Mouse (Mus musculus) bone marrow macrophage, adult 2 months (primary cell): Measurements from ENCODE around the gene Slc6a20b. TPM values are rescaled to one million over a fixed set of nuclear protein-coding genes. Genes with fewer than 3 reads are reported as not detected.

ENCODE experiments used
- H3K27ac ChIP-seq: 2 replicates; pipeline ENCODE4 v1.5.1; 2012; ENCODE audit warnings: low read depth, low read length; ENCODE audit not compliant: insufficient read depth
- H3K4me1 ChIP-seq: 2 replicates; pipeline ENCODE4 v1.6.1; 2012; ENCODE audit warnings: low read length; ENCODE audit not compliant: control insufficient read depth, insufficient read depth
- H3K4me3 ChIP-seq: 2 replicates; pipeline ENCODE4 v1.5.1; 2012; ENCODE audit warnings: mild to moderate bottlenecking, low read length, moderate library complexity; ENCODE audit not compliant: insufficient read depth
- CTCF ChIP-seq: IDR thresholded peaks from 2 replicates; pipeline ENCODE4 v1.5.1; 2012; ENCODE audit warnings: low read depth, mild to moderate bottlenecking, low read length, moderate library complexity
- POLR2A ChIP-seq: IDR thresholded peaks from 2 replicates; pipeline ENCODE4 v1.6.1; 2012; ENCODE audit warnings: mild to moderate bottlenecking, low read depth, low read length, borderline replicate concordance
- polyA plus RNA-seq: library from polyadenylated mRNA; stranded (reverse); fragments of >200 nt; gene quantifications from 2 replicates; pipeline ENCODE4 v1.2.4, GENCODE M21; 2012; ENCODE audit not compliant: missing spikeins, insufficient read depth, insufficient read length

The Slc6a20b gene
- polyA plus RNA-seq, 1 experiment, result not detected

DNA sequence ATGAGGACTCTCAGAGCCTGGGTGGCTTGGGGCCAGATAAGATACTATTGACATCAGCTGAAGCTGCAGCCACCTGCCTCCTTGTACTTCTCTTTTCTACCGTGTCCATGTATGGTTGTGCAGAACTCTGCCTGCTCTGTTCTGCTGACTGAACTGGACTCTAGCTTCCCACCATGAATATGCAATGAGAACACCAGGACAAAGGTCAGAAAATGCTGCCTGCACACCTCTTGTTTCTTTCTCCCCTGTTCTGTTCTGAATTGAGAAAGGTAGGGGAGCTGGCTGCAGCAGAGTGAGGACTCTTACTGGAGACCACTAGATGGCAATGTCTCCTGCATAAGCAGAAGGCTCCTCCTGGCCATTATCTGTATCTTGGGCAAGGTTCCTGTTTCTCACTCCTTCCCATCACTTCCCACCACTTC, 6.3 kb upstream of the Slc6a20b start:
- Histone ChIP-seq H3K4me1 (0 out of 2 replicates have a peak, but pooled peaks cover 2% of the 10 kb centered on the region), H3K4me3 (no peak overlapping the region), H3K27ac (no peak overlapping the region)
- TF ChIP-seq CTCF (peak; percentile 57), POLR2A (no peak)

DNA sequence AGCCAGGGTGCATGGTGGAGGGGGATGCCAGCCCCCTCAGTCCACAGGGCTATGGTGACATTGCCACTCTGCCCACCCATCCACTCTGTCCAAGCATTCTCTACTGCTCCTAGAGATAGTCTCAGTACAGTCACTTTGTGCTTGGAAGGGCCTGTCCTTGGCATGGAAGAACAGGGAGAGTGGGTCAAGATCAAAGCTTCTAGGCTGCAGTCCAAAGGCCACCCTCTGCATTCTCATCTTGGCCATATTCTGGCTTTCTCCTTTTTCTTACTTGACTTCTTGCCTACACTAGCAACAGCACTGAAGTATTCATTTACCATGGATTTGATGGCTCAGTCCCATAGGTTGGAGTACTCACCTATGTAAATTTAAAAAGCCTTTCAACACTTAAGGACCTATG, 5.9 kb upstream of the Slc6a20b start:
- no peak overlapping the region for H3K27ac ChIP-seq
- 0 out of 2 replicates have a peak, but pooled peaks cover 2% of the 10 kb centered on the region for H3K4me1 ChIP-seq
- no peak overlapping the region for H3K4me3 ChIP-seq
- TF ChIP-seq POLR2A (no peak), CTCF (no peak)

DNA sequence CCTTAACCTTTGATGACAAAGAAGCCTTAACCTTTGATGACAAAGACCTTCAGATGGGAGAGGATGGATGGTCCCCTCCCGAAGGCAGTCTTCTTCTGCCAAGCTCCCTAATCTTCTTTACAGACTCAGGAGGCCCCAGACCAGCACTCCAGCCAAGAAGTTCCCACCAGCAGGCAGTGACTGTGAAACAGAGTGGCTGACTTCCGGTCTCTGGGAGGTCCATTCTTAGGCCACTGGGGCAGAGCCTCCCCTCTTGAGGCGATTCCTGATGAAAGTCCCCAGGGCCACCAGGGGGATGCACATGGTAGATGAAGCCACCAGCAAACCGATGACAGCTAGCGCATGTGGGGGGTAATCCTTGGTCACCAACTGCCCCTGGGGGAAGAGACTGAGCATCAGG, 4.4 kb upstream of the Slc6a20b start:
- TF ChIP-seq CTCF (no peak), POLR2A (no peak)
- Histone ChIP-seq H3K4me3 (no peak overlapping the region), H3K27ac (no peak overlapping the region), H3K4me1 (peaks cover 2% of the 10 kb centered on the region; the same call in 1 of the 2 replicates)

DNA sequence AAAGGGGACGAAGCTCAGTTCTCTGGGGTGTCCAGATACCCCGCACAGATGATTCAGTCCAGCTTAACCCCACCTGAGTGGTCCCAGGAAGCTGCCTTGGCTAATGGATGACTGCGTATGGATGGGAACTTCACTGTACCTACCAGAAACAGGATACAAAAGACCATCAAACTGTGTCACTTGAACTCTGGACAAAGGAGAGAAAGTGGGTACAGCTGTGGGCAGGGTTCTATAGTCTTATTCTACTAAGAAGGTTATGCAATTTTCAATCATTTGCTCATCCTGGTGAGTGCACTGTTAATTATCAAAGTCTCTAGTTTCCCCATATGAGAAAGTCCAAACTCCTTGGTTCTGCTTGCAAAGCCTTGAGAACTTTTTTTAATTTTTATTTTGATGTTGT, 628 bp upstream of the Slc6a20b start:
- Histone ChIP-seq H3K4me3 (no peak overlapping the region), H3K27ac (no peak overlapping the region), H3K4me1 (no peaks in the 10 kb centered on the region; the same call in 1 of the 2 replicates)
- TF ChIP-seq POLR2A, result no peak
- no peak for TF ChIP-seq CTCF

DNA sequence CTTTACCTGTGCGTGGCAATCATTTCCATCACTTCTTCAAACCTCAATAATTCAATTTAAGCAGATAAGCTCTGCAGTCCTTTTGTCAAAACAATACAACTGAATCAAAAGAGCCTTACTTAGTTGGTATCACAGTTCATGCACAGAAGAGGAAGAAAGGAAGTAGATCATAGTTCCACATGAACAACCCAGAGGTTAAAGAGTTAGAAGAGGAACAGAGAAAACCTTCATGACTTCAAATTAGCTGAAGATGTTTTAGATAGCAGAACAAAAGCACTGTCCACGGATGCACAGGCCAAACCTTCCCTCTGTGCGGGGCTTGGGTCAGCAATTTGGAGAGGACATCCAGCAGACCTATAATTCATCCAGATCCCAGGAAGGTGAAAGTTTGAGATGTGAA, 699 bp downstream of the Slc6a20b start:
- TF ChIP-seq POLR2A (no peak), CTCF (no peak)
- no peak overlapping the region for H3K27ac ChIP-seq
- no peak overlapping the region for H3K4me3 ChIP-seq
- no peaks in the 10 kb centered on the region; the same call in 1 of the 2 replicates for H3K4me1 ChIP-seq

DNA sequence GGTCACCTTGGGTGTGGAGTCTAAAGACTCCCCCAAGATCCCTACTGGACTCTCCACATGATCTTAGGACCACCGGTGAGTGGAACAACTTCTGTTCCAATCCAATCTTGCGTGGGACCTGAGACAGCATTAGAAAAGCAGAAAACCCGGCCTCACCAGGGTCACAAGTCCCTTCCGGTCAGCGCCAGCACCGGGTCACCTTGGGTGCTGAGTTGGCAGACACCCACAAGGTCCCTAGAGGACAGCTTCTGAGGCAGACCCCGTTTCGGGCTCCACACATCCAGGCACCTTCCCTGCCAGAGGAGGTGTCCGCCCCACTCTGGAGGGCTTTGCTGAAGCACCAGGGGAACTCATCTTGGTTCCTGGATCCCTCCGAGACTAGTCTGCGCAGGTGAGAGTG, 6.5 kb downstream of the Slc6a20b start:
- H3K4me1 ChIP-seq, result no peaks in the 10 kb centered on the region
- TF ChIP-seq CTCF (no peak), POLR2A (no peak)
- no peak overlapping the region for H3K4me3 ChIP-seq
- no peak overlapping the region for H3K27ac ChIP-seq

DNA sequence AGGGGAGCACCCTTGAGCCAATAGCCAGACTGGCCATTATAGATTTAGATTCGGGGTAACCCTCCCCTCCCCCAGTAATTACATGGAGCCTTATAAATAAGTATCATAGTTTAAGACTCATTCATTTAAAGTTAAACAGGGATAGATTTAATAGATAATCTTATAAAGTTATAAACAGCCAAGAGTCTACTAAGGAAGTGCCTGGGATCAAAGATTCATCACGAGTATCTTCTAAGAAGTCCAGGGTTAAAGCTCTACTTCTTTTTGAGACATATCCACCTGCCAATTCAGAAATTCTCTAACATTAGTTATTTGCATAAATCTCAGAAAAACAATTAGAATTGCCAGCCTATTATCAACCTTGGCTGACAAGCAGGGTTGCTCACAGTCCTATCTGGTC, 7.6 kb downstream of the Slc6a20b start:
- H3K27ac ChIP-seq, result no peak overlapping the region
- no peak overlapping the region for H3K4me3 ChIP-seq
- TF ChIP-seq CTCF, result no peak
- TF ChIP-seq POLR2A, result no peak
- no peaks in the 10 kb centered on the region for H3K4me1 ChIP-seq

DNA sequence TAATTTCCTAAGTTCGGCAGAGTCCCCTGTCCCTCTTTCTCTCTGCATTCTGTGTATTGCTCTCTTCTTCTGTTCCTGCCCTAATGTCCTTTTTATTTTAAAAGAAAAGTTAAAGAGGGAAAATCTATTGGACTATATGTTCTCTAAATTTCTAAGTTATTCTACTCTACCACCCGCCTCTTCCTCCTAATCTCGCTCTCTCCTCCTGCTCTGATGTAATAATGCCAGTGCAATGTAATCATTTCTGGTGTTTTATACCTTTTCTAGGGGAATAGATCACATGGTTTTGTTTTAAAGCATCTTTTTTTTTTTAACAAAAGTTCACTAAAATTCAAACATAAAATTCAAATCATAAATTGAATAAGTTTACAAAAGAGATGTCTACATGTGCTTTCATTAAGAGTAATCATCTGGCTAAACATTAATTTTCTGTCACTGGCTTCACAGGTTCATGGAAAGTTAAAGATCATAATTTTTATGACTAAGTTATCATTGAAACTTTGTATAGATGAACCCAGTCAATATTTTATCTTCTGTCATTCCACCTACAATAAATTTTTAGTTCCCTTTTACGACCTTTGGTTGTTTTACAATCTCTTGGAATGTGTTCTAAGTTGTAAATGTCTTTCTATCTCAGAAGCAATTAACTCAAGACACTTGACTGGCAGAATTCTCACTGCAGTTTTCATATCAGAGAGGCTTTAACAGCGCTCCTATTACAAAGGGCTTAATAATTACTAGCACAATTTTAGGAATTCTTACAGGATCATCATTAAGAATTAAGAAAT, 11.9 kb downstream of the Slc6a20b start:
- no peak overlapping the region for H3K27ac ChIP-seq
- H3K4me1 ChIP-seq, result no peaks in the 10 kb centered on the region
- H3K4me3 ChIP-seq, result no peak overlapping the region
- TF ChIP-seq POLR2A, result no peak
- TF ChIP-seq CTCF, result no peak

DNA sequence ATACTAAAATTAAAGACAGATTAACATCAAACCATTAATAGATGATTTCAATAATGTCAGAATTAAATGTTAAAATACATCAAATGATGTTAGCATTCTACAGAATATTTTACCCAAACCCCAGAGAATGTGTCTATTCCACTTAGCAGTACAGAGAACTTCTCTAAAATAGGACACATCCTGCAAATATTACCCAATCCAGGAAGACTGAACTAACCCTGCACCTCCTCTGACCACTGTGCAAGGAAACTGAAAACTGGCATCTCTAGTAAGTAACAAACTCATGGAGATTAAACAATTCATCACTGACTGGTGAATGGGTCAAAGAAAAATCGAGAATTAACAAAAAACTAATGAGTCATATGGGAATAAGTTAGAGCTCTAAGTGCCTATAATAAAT, 30.8 kb downstream of the Slc6a20b start:
- H3K27ac ChIP-seq, result no peak overlapping the region
- H3K4me3 ChIP-seq, result no peak overlapping the region
- H3K4me1 ChIP-seq, result peaks cover 8% of the 10 kb centered on the region
- no peak for TF ChIP-seq CTCF

DNA sequence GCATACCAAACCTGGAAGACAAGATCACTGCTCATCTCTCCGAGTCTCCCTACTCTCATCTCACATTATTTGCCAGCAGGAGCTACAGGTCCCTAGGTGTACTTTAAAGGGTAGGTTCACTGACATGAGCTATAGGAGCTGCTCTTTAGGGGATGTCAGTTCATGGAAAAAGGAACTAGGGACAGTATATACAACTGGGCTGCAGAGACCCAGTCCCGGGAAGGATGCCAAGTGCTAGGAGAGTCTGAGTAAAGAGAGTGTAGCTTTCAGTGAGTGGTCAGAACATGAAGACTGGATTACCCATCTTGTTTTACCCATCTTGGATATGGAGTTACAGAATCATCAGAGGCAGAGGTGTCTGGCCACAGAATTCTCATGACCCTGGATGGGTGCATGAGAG, 35.0 kb downstream of the Slc6a20b start:
- no peak overlapping the region for H3K27ac ChIP-seq
- H3K4me1 ChIP-seq, result peaks cover 8% of the 10 kb centered on the region
- TF ChIP-seq CTCF (no peak), POLR2A (no peak)
- no peak overlapping the region for H3K4me3 ChIP-seq
